Mouse (Mus musculus): ENCODE data around the gene Susd1.

GRCm38 (mm10) chr4:59277958-59278357, 160.5 kb downstream of the Susd1 start:
- TF ChIP-seq EP300 (IDR thresholded peaks at IDR 0.05; ENCODE audit: low read length) (no peak), BHLHE40 (IDR thresholded peaks at IDR 0.05; ENCODE audit: low read depth, low read length) (no peak), CTCF (conservative IDR thresholded peaks at IDR 0.05 in 1 of 2, IDR thresholded peaks at IDR 0.05 in 1 of 2; ENCODE audit: low read depth in 2 of 2, low read length in 2 of 2) (no peak)
